Mouse (Mus musculus) megakaryocyte-erythroid progenitor cell, adult 5 weeks (primary cell): ENCODE data around the gene 1700025B11Rik. TPM values are rescaled to one million over a fixed set of nuclear protein-coding genes. Genes with fewer than 3 reads are reported as not detected.

ENCODE experiments used
- polyA plus RNA-seq: library from polyadenylated mRNA; stranded (reverse); fragments of >175 nt; gene quantifications from 2 replicates; pipeline ENCODE4 v1.2.3, GENCODE M21; 2012

Gene 1700025B11Rik
- not detected in 2 replicates for polyA plus RNA-seq

DNA sequence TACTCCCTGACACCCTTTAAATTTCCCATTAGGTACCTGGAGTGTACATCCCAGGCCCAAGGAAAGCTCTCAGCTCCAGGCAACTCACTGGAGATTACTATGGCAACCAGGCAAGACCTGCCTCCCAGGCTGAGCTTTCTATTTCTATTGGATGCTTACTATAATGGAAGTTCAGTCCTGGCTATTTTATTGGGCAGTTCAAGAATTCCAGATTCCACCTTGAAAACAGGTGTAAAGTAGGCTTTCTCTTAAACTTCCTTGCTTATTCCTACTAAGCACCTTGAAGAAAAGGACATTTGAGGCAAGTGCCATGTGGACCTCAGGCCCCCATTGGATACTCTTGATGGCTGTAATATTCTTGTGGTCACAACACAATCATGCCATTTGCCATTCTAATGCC lies at the start of gene 1700025B11Rik:
TSS of gene 1700025B11Rik (minus strand) at position 101 of the 400 bp plus-strand sequence.

GRCm38 (mm10) chr15:77598958-77599357 lies 37.3 kb upstream of the 1700025B11Rik start, which contains the start of gene Gm36245:
Gene Gm36245, plus strand, starts transcription at chr15:77599258.

DNA sequence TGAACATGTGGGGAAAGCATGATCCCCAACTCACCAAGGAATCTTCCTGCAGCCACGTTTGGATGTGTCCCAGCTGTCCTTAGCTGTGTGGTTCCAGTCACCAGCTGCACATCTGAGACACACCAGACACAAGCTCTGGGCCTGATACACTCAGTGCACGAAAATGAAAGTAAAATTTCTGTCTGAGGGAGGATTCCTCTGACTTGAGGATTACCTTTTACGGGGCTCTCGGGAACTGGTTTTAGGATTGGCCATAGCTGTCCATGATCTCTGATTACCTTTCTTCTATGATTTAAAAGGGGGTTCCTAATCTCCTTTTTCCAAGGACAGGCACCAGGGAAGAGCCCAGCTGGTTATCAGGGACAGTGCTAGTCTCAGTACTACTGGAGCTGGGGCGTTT lies 34.3 kb upstream of the 1700025B11Rik start, which contains the start of gene Apol10b:
TSS of gene Apol10b (minus strand) at position 165 of the 400 bp plus-strand sequence.

GRCm38 (mm10) chr15:77533216-77533615 lies 28.5 kb downstream of the 1700025B11Rik start, which contains the start of gene Apol7c:
Gene Apol7c, minus strand, starts transcription at chr15:77533316.

Other genes starting within 250 kb of the 1700025B11Rik start
- gene Apol7a, start 162.8 kb downstream of the 1700025B11Rik start, polyA plus RNA-seq = 0.18 TPM in 1 of 2 replicates, not detected in the other
- gene Apol9a, start 150.8 kb downstream of the 1700025B11Rik start, polyA plus RNA-seq = 0.16 TPM in 1 of 2 replicates, not detected in the other
- gene Apol7b, start 114.4 kb downstream of the 1700025B11Rik start, polyA plus RNA-seq = not detected in 2 replicates
- gene Apol10a, start 84.8 kb downstream of the 1700025B11Rik start, polyA plus RNA-seq = not detected in 2 replicates
- 0.05 TPM in 1 of 2 replicates, not detected in the other for gene Apol11a, start 53.6 kb downstream of the 1700025B11Rik start, polyA plus RNA-seq
- gene Apol7c, start 28.6 kb downstream of the 1700025B11Rik start, polyA plus RNA-seq = 0.09 TPM in 1 of 2 replicates, not detected in the other
- gene Apol10b, start 34.2 kb upstream of the 1700025B11Rik start, polyA plus RNA-seq = not detected in 2 replicates
- gene Gm36245, start 37.4 kb upstream of the 1700025B11Rik start, polyA plus RNA-seq = not detected in 2 replicates
- 0.13 and 0.17 TPM in 2 replicates for gene Apol11b, start 81.4 kb upstream of the 1700025B11Rik start, polyA plus RNA-seq
- gene Apol7e, start 137.0 kb upstream of the 1700025B11Rik start, polyA plus RNA-seq = 0.08 and 0.22 TPM in 2 replicates
- gene Apol9b, start 167.1 kb upstream of the 1700025B11Rik start, polyA plus RNA-seq = 0.11 and 0.23 TPM in 2 replicates
- gene Apol8, start 195.1 kb upstream of the 1700025B11Rik start, polyA plus RNA-seq = 1.3 and 1.9 TPM in 2 replicates